Mouse (Mus musculus) intestine, embryonic 16.5 days (tissue): ENCODE measurements around the gene Top1. TPM values are rescaled to one million over a fixed set of nuclear protein-coding genes. Genes with fewer than 3 reads are reported as not detected.

Experiments
- ATAC-seq: fragments of 200-750 bp; cut with Nextera tagmentation; 2 replicates; pipeline ENCODE4 v1.8.0; 2017; ENCODE audit warnings: moderate TSS enrichment, moderate library complexity
- H3K27ac ChIP-seq: fragments of 300-500 bp; sonication (generic); 2 replicates; pipeline ENCODE4 v1.5.1; 2014; ENCODE audit warnings: mild to moderate bottlenecking, low read length
- H3K27me3 ChIP-seq: fragments of 300-500 bp; sonication (generic); replicated peaks from 2 replicates; pipeline ENCODE4 v1.6.1; 2014; ENCODE audit warnings: low read length, control low read depth, mixed read lengths; ENCODE audit not compliant: control insufficient read depth, insufficient read depth
- H3K36me3 ChIP-seq: fragments of 300-500 bp; sonication (generic); 2 replicates; pipeline ENCODE4 v1.6.1; 2014; ENCODE audit warnings: low read length, control low read depth; ENCODE audit not compliant: control insufficient read depth, insufficient read depth
- H3K4me1 ChIP-seq: fragments of 300-500 bp; sonication (generic); 2 replicates; pipeline ENCODE4 v1.6.1; 2014; ENCODE audit warnings: low read length, control low read depth, mixed read lengths; ENCODE audit not compliant: control insufficient read depth, insufficient read depth
- H3K4me2 ChIP-seq: fragments of 300-500 bp; sonication (generic); 2 replicates; pipeline ENCODE4 v1.6.1; 2014; ENCODE audit warnings: low read depth, low read length, control low read depth
- H3K4me3 ChIP-seq: fragments of 300-500 bp; sonication (generic); 2 replicates; pipeline ENCODE4 v1.5.1; 2014; ENCODE audit warnings: mild to moderate bottlenecking, low read length
- H3K9ac ChIP-seq: fragments of 300-500 bp; sonication (generic); 2 replicates; pipeline ENCODE4 v1.6.1; 2014; ENCODE audit warnings: low read depth, low read length
- H3K9me3 ChIP-seq: fragments of 300-500 bp; sonication (generic); 2 replicates; pipeline ENCODE4 v1.6.1; 2016; ENCODE audit warnings: low read length, control low read depth; ENCODE audit not compliant: control insufficient read depth
- WGBS: fragments of 180-500 bp; shearing (Covaris S2); extraction: QIAGEN DNeasy Blood & Tissue Kit; methylation state at CpG from one replicate; pipeline ENCODE4 v1.1.7; 2014; 5-methylcytosine and 5-hydroxymethylcytosine counted together
- polyA plus RNA-seq: library from polyadenylated mRNA; unstranded; fragments of >200 nt; fragmentation: Nextera tagmentation; extraction: Ambion mirVana; gene quantifications from 2 replicates; pipeline ENCODE4 v1.2.1, GENCODE M21; 2015

The Top1 gene
- 47.4 and 53.4 TPM in 2 replicates for polyA plus RNA-seq

- Histone ChIP-seq H3K27me3 (no peaks in the 10 kb centered on the region), H3K4me1 (peaks cover 15% of the 10 kb centered on the region), H3K9me3 (no peaks in the 10 kb centered on the region), H3K4me2 (peak within 1 kb of the TSS; percentile 57), H3K27ac (peak within 1 kb of the TSS; percentile 98), H3K4me3 (peak within 1 kb of the TSS; percentile 100), H3K9ac (peak within 1 kb of the TSS; percentile 100), H3K36me3 (no peaks in the 10 kb centered on the region)
- under 1% methylated on average over 50 of the region's 50 CpGs for WGBS
- ATAC-seq, result peak; percentile 99
Observed at GRCm38 (mm10) chr2:160645614-160646137, at the start of gene Top1. Top1 (plus strand) TSS chr2:160645888.

GRCm38 (mm10) chr2:160597582-160598281, 48.0 kb upstream of the Top1 start:
- no peaks in the 10 kb centered on the region for H3K9me3 ChIP-seq
- no peaks in the 10 kb centered on the region for H3K27me3 ChIP-seq
- H3K27ac ChIP-seq, result no peak overlapping the region
- no peaks in the 10 kb centered on the region for H3K36me3 ChIP-seq
- H3K4me2 ChIP-seq, result no peak overlapping the region
- WGBS, result 31% methylated on average over 12 of the region's 12 CpGs
- H3K4me1 ChIP-seq, result peaks cover 3% of the 10 kb centered on the region; the same call in 1 of the 2 replicates
- H3K4me3 ChIP-seq, result no peak overlapping the region; the same call in 1 of the 2 replicates
- H3K9ac ChIP-seq, result no peak overlapping the region
- peak; percentile 82 for ATAC-seq

GRCm38 (mm10) chr2:160601805-160602204, 43.9 kb upstream of the Top1 start:
- Histone ChIP-seq H3K27me3 (no peaks in the 10 kb centered on the region), H3K4me3 (no peak overlapping the region), H3K36me3 (no peaks in the 10 kb centered on the region), H3K27ac (no peak overlapping the region), H3K4me1 (peaks cover 3% of the 10 kb centered on the region; the same call in 1 of the 2 replicates), H3K4me2 (no peak overlapping the region), H3K9ac (no peak overlapping the region), H3K9me3 (no peaks in the 10 kb centered on the region)
- 42% methylated on average over 1 of the region's 1 CpGs for WGBS
- no peak for ATAC-seq

GRCm38 (mm10) chr2:160603154-160603933, 42.3 kb upstream of the Top1 start:
- Histone ChIP-seq H3K9me3 (no peaks in the 10 kb centered on the region), H3K36me3 (no peaks in the 10 kb centered on the region), H3K4me3 (no peak overlapping the region), H3K27ac (no peak overlapping the region), H3K4me1 (no peaks in the 10 kb centered on the region), H3K4me2 (no peak overlapping the region), H3K9ac (no peak overlapping the region), H3K27me3 (no peaks in the 10 kb centered on the region)
- 60% methylated on average over 10 of the region's 10 CpGs for WGBS
- peak; percentile 82 for ATAC-seq

- no peak overlapping the region for H3K4me3 ChIP-seq
- H3K27ac ChIP-seq, result no peak overlapping the region
- H3K27me3 ChIP-seq, result no peaks in the 10 kb centered on the region
- H3K9me3 ChIP-seq, result no peaks in the 10 kb centered on the region
- H3K36me3 ChIP-seq, result no peaks in the 10 kb centered on the region
- ATAC-seq, result no peak
- 76% methylated on average over 2 of the region's 2 CpGs for WGBS
- H3K4me2 ChIP-seq, result no peak overlapping the region
- H3K9ac ChIP-seq, result no peak overlapping the region
- no peaks in the 10 kb centered on the region for H3K4me1 ChIP-seq
Observed at GRCm38 (mm10) chr2:160610012-160610411, 35.7 kb upstream of the Top1 start.

GRCm38 (mm10) chr2:160613186-160613919, 32.3 kb upstream of the Top1 start:
- Histone ChIP-seq H3K36me3 (no peaks in the 10 kb centered on the region), H3K9me3 (no peaks in the 10 kb centered on the region), H3K4me2 (no peak overlapping the region), H3K4me1 (no peaks in the 10 kb centered on the region), H3K27ac (no peak overlapping the region), H3K4me3 (no peak overlapping the region), H3K9ac (no peak overlapping the region), H3K27me3 (no peaks in the 10 kb centered on the region)
- ATAC-seq, result no peak
- WGBS, result 71% methylated on average over 5 of the region's 5 CpGs

GRCm38 (mm10) chr2:160617741-160618140, 27.9 kb upstream of the Top1 start:
- H3K4me3 ChIP-seq, result no peak overlapping the region
- no peak for ATAC-seq
- 92% methylated on average over 6 of the region's 6 CpGs for WGBS
- no peak overlapping the region for H3K27ac ChIP-seq
- peaks cover 29% of the 10 kb centered on the region for H3K4me1 ChIP-seq
- no peaks in the 10 kb centered on the region for H3K9me3 ChIP-seq
- H3K27me3 ChIP-seq, result no peaks in the 10 kb centered on the region
- no peaks in the 10 kb centered on the region for H3K36me3 ChIP-seq
- no peak overlapping the region for H3K9ac ChIP-seq
- no peak overlapping the region for H3K4me2 ChIP-seq

GRCm38 (mm10) chr2:160618619-160619220, 27.0 kb upstream of the Top1 start:
- Histone ChIP-seq H3K36me3 (no peaks in the 10 kb centered on the region), H3K9me3 (no peaks in the 10 kb centered on the region), H3K4me2 (no peak overlapping the region), H3K27ac (no peak overlapping the region), H3K9ac (no peak overlapping the region), H3K4me1 (peaks cover 29% of the 10 kb centered on the region), H3K4me3 (no peak overlapping the region), H3K27me3 (no peaks in the 10 kb centered on the region)
- no peak for ATAC-seq
- 47% methylated on average over 6 of the region's 6 CpGs for WGBS
